Mouse (Mus musculus): ENCODE data around the gene Npffr2. TPM values are rescaled to one million over a fixed set of nuclear protein-coding genes. Genes with fewer than 3 reads are reported as not detected.

The Npffr2 gene
- polyA plus RNA-seq, 3 experiments from 2014 or later = not detected

Other genes with a start within 250 kb of the Npffr2 start
- under 1 TPM in 1 of 3 experiments, not detected in 2; 0.42 TPM for gene Gc, start 69.5 kb upstream of the Npffr2 start, polyA plus RNA-seq (2017; shearing (Covaris generic))

All from inflammation-experienced regulatory T-cells, adult 6 months (primary cell).